Mouse (Mus musculus) G1E (cell line): ENCODE measurements around the gene Lrrc3c. TPM values are rescaled to one million over a fixed set of nuclear protein-coding genes. Genes with fewer than 3 reads are reported as not detected.

ENCODE experiments used
- ATAC-seq: 2 replicates; pipeline ENCODE4 v1.8.0; 2016; ENCODE audit warnings: mild to moderate bottlenecking; ENCODE audit not compliant: insufficient number of reproducible peaks, poor library complexity, low FRiP score, severe bottlenecking; ENCODE audit errors: extremely low read depth
- DNase-seq: peaks from one replicate; pipeline ENCODE4 v3.0.0; 2012; ENCODE audit warnings: low spot score
- H3K27me3 ChIP-seq: 2 replicates; pipeline ENCODE4 v1.6.1; 2012; ENCODE audit warnings: mild to moderate bottlenecking, low read length, inconsistent platforms; ENCODE audit not compliant: insufficient read depth
- H3K36me3 ChIP-seq: replicated peaks from 2 replicates; pipeline ENCODE3; 2012; ENCODE audit warnings: mild to moderate bottlenecking, inconsistent platforms
- H3K4me1 ChIP-seq: 2 replicates; pipeline ENCODE4 v1.6.1; 2012; ENCODE audit warnings: low read depth, low read length, inconsistent platforms, mixed read lengths; ENCODE audit not compliant: insufficient read depth
- H3K4me3 ChIP-seq: 2 replicates; pipeline ENCODE4 v1.5.1; 2012; ENCODE audit warnings: low read depth, mild to moderate bottlenecking, inconsistent platforms, low read length, moderate library complexity, mixed read lengths
- H3K9me3 ChIP-seq: replicated peaks from 2 replicates; pipeline ENCODE4 v1.6.1; 2012; ENCODE audit warnings: inconsistent platforms
- CTCF ChIP-seq: IDR thresholded peaks from 2 replicates; pipeline ENCODE4 v1.5.1; 2012; ENCODE audit warnings: low read depth, low read length, inconsistent platforms, mixed read lengths
- GATA1 ChIP-seq: IDR thresholded peaks from 2 replicates; pipeline ENCODE4 v1.6.1; 2012; ENCODE audit warnings: borderline replicate concordance, low read length, inconsistent platforms, mixed read lengths
- GATA2 ChIP-seq: IDR thresholded peaks from 2 replicates; pipeline ENCODE4 v1.6.1; 2012; ENCODE audit warnings: low read depth, low read length, inconsistent platforms, borderline replicate concordance
- POLR2AphosphoS5 ChIP-seq: IDR thresholded peaks from 2 replicates; pipeline ENCODE4 v1.6.1; 2012; ENCODE audit warnings: low read depth, low read length, inconsistent platforms; ENCODE audit not compliant: insufficient replicate concordance
- TAL1 ChIP-seq: conservative IDR thresholded peaks from 2 replicates; pipeline ENCODE4 v1.6.1; 2012; ENCODE audit warnings: low read depth, low read length, inconsistent platforms, mixed read lengths
- polyA plus RNA-seq: library from polyadenylated mRNA; stranded (reverse); fragments of >175 nt; gene quantifications from 2 replicates; pipeline ENCODE4 v1.2.3, GENCODE M21; 2012
- total RNA-seq, 2 experiments: library from RNA; stranded (forward) in 1 of 2; stranded (reverse) in 1 of 2; fragments of 200-1000 nt in 1 of 2; fragments of >200 nt in 1 of 2; fragmentation: Nextera tagmentation in 1 of 2; gene quantifications; 2 replicates each; pipeline ENCODE4 v1.2.3; 2014 to 2017

Lrrc3c gene
- total and polyA plus RNA-seq, 3 experiments: not detected

- no peak overlapping the region; the same call in 1 of the 2 replicates for H3K4me3 ChIP-seq
- H3K9me3 ChIP-seq: no peaks in the 10 kb centered on the region
- no peak for ATAC-seq
- H3K27me3 ChIP-seq: no peaks in the 10 kb centered on the region
- TF ChIP-seq GATA2 (no peak), TAL1 (no peak), CTCF (no peak), POLR2AphosphoS5 (no peak)
- peaks cover 79% of the 10 kb centered on the region for H3K4me1 ChIP-seq
- peaks cover 14% of the 10 kb centered on the region for H3K36me3 ChIP-seq
- DNase-seq: no peak
These were observed 8.8 kb upstream of the Lrrc3c start for GRCm38 (mm10) chr11:98589306-98589705.

GRCm38 (mm10) chr11:98590548-98591445 lies 7.3 kb upstream of the Lrrc3c start:
- H3K4me3 ChIP-seq: no peak overlapping the region
- H3K36me3 ChIP-seq: peaks cover 1% of the 10 kb centered on the region
- peaks cover 74% of the 10 kb centered on the region for H3K4me1 ChIP-seq
- ATAC-seq (no peak), DNase-seq (no peak)
- TF ChIP-seq CTCF (no peak), GATA2 (no peak), POLR2AphosphoS5 (no peak), TAL1 (no peak)
- H3K9me3 ChIP-seq: no peaks in the 10 kb centered on the region
- H3K27me3 ChIP-seq: no peaks in the 10 kb centered on the region

GRCm38 (mm10) chr11:98595021-98595420 lies 3.1 kb upstream of the Lrrc3c start:
- H3K4me1 ChIP-seq: peaks cover 64% of the 10 kb centered on the region
- ATAC-seq: no peak
- peaks cover 21% of the 10 kb centered on the region for H3K27me3 ChIP-seq
- TF ChIP-seq TAL1: no peak
- no peak for TF ChIP-seq CTCF
- TF ChIP-seq GATA1: no peak
- no peak for TF ChIP-seq POLR2AphosphoS5
- TF ChIP-seq GATA2: no peak
- no peak for DNase-seq
- no peaks in the 10 kb centered on the region for H3K36me3 ChIP-seq
- no peaks in the 10 kb centered on the region for H3K9me3 ChIP-seq
- no peak overlapping the region for H3K4me3 ChIP-seq

DNA sequence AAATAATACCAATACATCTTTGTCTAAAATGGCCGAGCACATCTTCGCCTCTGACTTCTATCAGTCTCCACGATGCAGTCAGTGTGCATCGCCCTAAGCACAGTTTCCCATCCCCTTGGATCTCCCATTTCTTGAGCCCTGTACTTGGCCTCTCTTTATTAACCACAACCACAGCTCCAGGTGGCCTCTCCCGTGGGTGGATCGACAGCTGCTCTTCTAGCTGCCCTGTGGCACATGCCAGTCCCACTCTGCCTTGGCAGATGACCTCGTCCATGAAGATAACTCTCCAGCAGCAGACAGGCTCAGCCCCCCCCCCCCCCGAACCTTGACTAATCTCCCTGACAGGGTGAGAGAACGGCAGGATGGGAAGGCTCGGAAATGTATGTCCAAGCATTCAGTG lies 2.6 kb upstream of the Lrrc3c start:
- Histone ChIP-seq H3K27me3 (peaks cover 25% of the 10 kb centered on the region), H3K36me3 (no peaks in the 10 kb centered on the region), H3K9me3 (no peaks in the 10 kb centered on the region), H3K4me3 (no peak overlapping the region), H3K4me1 (peaks cover 63% of the 10 kb centered on the region)
- TF ChIP-seq GATA1: no peak
- no peak for TF ChIP-seq GATA2
- no peak for TF ChIP-seq TAL1
- no peak for TF ChIP-seq CTCF
- TF ChIP-seq POLR2AphosphoS5: no peak
- ATAC-seq (no peak), DNase-seq (no peak)

DNA sequence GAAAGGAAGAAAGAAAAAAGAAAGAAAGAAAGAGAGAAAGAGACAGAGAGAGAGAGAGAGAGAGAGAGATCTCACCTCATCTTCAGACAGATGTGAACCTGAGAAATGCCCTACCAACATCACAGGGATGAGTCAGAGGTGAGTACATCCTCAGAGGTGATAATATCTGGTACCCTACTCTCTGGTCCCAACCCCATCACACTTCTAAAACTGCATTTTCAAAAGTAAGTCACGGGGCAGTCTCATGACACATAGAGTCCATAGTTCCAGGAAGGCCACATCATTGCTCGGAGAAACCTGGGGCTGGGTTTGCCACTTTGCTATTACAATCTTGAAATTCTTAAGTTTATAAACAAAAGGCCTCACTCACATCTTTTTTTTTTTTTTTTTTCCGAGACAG lies 2.1 kb upstream of the Lrrc3c start:
- no peak for DNase-seq
- H3K4me3 ChIP-seq: no peak overlapping the region
- H3K36me3 ChIP-seq: no peaks in the 10 kb centered on the region
- no peak for ATAC-seq
- peaks cover 30% of the 10 kb centered on the region for H3K27me3 ChIP-seq
- TF ChIP-seq GATA1: no peak
- no peak for TF ChIP-seq TAL1
- no peak for TF ChIP-seq GATA2
- peaks cover 60% of the 10 kb centered on the region for H3K4me1 ChIP-seq
- H3K9me3 ChIP-seq: no peaks in the 10 kb centered on the region

GRCm38 (mm10) chr11:98597363-98597762 lies 728 bp upstream of the Lrrc3c start:
- Histone ChIP-seq H3K4me1 (peaks cover 56% of the 10 kb centered on the region), H3K4me3 (no peak overlapping the region), H3K9me3 (no peaks in the 10 kb centered on the region), H3K27me3 (peaks cover 41% of the 10 kb centered on the region), H3K36me3 (no peaks in the 10 kb centered on the region)
- ATAC-seq: no peak
- peak; percentile 57 for DNase-seq
- TF ChIP-seq TAL1 (no peak), GATA2 (no peak), CTCF (peak; percentile 75)
